Mouse (Mus musculus) kidney, adult 8-10 months (tissue): ENCODE measurements around the gene Phf21a.
A peak's percentile ranks its signal among the peaks of the same experiment; 100 is the strongest.

Experiments used
- DNase-seq, 2 experiments: peaks; one replicate each; pipeline ENCODE4 v3.0.0; 2022

Gene Phf21a

DNA sequence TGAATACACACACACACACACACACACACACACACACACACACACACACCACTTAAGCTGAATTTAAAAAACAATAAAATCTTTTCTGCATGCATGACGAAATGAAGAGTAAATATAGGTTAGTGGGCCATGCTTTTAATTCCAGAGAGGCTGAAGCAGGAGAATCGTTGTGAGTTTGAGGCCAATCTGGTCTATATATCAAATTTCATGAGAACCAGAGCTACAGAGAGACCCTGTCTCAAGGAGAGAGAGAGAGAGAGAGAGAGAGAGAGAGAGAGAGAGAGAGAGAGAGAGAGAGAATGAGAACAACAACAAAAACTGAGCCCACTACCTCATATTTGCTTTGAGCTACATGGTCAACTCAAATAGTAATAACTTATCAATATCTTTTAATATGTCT, at the start of gene Phf21a:
Phf21a (plus strand) TSS at position 301 of the 400 bp plus-strand sequence.
- DNase-seq: no peak

DNA sequence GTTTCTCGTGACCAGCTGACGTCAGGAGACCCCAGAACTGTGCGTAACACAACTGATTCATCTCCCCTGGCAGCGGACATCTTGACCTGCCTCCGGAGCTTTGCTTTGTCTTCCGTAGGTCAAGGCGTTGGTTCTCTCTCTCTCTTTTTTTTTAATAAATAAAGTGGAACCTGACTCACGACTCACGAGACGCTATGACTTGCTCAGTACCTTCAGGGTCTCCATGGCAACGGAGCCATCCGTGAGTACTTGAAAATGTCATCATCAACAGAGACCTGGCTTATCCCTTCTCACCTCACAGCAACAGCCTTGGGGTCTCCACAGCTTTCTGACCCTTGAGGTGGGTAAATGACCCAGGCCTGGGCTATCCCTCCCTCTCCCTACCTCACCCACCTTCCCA, 49.6 kb upstream of the Phf21a start:
- DNase-seq: no peak

DNA sequence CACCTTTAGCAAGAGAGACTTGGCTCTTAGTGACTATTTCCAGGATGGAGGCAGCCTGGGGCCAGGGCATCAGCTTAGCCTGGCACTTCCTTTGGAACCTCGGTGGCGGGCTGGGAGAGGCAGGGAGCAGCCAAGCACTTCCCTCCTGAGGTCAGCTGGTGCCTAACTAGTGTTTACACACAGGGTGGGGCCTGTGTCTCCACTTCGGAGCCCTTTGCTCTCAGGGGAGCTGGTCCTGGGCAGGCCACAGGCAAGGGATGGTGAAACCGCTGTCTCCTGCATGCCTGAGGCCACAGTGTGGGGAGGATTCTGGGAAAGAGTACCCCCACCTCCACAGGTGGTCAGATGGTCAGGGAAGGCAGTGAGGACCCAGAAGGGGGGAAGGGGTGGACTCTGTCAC, 45.3 kb upstream of the Phf21a start:
- DNase-seq: no peak

DNA sequence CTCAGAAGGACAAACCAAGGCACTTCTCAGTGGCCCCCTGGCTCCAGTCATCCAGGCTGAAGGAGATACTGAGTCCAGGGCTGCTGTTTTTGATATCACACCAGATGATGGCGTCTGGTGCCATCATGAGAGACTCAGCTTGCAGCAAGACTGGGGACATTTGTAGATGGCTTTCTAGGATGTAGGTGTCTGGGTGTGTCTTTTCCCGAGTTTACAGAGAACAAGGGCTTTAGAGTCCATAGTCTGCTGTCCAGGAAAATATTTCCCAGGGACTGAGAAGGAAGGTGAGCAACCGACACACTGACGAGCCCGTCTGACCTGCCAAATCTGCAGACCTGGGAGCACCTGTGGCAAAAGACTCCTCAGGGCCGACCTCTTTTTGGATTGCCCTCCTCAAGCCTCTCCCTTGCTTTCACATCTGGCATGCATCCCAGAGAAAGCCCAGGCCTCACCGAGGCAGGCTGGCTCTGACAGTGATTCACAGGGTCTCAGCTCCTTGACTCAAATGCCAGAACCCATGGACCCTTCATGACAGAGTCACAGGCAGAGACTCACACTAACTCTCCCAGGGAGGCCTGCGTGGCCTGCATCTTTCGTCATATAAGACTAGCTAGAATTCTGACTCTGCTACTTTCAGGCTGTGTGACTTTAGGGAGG, 44.8 kb upstream of the Phf21a start:
- DNase-seq: no peak

DNA sequence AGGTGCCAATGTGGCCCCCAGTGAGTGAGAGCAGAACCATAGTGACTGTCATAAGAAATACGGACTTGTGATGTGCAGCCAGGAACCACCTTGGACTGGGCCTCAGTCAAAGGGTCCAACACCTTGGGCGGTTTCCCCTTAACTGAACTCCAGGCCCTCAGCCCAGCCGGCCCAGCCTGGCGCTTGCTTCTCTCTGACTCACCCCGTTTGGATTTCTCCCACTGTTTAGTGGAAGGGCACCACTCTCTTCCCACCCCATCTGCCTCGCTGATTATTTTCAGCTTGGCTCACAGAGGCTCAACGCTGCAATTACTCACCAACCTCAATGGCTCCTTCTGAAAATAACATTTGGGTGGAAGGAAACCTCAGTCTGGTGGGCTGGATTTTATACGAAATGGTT, 40.7 kb upstream of the Phf21a start:
- DNase-seq: no peak

DNA sequence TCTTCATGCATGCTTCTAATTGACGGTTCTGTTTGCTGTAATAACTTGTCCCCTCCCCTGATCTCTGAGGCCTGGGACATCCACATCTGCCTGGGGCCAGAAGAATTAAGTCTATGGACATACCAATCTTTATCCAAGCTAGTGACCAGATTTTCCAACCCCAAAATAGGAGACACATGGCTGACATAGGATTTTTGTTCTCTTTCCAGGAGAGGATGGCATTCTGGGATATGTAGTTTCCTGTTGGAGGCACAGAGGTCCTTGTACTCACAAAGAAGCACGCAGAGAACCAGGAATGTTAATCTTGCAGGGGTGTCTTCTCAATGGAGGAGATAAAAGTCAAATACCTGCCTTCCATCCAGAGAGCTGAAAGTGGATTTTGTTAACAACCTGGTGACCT, 40.2 kb upstream of the Phf21a start:
- no peak for DNase-seq

DNA sequence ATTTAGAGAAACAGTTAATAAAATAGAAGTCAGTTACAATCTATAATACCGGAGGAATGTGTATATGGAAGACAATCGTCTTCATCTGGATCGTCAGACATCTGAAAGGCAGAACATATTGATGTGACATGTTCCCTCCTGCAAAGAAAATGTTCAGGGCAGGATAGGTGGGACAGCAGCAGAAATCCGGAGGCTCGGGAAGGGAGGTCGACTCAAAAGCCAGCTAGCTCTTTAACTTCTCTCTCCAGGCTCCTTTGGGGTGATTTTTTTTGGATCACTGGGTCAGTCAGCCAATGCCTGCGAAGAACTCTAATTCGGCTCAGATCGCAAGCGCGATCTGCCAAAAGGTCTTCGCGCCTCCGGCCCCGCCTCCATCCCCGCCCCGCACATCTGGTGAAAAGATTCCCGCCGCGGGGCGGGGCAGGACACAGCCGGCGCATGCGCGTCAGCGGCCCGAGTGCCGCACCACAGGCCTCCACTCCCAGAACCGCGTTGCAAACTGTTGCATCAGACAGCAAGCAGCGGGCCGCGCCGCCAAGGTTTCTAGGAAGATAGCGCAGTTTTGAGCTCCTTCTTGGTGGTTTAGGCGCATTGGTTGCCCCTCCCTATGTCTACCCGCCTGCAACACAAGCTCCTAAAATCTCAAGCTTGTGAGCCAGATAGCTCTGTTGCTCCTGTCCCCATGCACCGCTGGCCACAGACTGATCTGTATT, 37.7 kb upstream of the Phf21a start:
- DNase-seq: peak; percentile 85 to 88

DNA sequence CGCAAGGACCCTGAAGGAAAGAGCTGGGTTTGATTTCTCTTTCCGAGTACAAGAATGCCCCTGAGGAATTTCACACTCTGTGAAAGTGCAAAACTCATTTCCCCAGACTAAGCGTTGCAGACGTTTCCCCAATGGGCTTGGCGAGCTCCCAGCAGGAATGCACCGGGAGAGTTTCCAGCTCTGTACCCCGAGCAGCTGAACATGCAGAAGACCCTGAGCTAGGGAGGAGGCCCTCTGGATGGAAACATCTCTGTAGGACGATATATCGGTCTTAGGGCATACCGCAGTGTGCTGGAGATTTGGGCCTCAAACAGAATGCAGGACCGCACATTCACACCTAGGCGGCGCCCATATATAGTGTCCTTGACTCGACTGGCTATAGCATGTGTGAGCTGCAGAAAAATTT, 37.1 kb upstream of the Phf21a start:
- DNase-seq: peak; percentile 35 to 52

DNA sequence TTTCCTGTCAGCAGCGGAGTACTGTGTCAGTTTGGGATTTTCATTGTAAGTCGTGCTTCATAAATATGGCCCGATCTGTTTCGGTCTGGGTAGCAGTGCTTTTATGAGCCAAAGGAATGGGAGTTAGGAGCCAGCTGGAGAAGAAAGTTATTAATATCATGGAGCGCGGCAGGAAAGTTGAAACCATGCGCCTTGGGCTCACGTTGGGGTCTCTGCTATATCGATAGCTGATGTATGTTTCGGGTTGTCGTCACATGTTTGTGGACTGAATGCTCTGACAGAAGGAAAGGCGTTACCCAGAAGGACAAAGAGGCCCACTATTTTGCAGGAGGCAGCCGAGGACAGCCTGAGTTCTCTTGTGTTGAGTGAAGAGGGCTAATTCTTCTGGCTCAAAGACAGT, 36.2 kb upstream of the Phf21a start:
- no peak for DNase-seq

DNA sequence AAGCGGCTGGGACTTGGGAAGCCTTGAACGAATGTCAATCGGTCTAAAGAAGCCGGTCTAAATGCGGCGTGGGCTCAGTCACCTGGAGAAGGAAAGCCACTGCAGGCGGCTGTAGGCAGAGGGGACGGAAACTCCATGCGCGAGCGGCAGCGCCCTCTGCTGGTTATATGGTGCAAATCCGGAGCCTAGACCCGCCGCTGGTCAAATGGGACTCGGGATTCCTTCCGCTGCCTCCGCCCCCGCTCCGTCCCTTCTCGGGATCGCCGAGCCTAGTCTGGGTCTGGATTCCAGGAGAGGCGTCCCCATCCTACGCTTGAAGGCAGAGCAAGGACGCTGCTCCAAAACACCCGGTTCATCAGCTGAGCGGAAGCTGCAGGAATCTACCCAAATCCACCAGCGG, 34.4 kb upstream of the Phf21a start:
- peak; percentile 86 to 92 for DNase-seq

DNA sequence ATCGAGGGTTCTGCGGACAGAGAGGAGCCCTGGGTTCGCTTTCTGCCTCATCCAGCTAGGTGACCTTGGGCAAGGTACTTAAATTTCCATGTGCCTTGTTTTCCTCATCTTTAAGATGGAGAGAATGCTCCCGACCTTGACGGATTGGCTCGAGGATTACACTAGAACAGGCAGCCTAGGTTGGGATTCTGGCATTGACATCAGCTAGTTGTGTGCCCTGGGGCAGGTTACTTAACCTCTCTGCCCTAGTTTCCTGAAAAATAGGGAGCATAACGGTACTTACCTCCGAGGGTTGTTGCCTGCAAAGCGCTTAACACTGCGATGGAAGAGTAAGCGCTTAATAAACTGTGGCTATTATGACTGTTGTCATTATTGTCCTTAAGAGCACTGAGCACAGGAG, 34.0 kb upstream of the Phf21a start:
- peak in 1 of 2 experiments; percentile 11 for DNase-seq

DNA sequence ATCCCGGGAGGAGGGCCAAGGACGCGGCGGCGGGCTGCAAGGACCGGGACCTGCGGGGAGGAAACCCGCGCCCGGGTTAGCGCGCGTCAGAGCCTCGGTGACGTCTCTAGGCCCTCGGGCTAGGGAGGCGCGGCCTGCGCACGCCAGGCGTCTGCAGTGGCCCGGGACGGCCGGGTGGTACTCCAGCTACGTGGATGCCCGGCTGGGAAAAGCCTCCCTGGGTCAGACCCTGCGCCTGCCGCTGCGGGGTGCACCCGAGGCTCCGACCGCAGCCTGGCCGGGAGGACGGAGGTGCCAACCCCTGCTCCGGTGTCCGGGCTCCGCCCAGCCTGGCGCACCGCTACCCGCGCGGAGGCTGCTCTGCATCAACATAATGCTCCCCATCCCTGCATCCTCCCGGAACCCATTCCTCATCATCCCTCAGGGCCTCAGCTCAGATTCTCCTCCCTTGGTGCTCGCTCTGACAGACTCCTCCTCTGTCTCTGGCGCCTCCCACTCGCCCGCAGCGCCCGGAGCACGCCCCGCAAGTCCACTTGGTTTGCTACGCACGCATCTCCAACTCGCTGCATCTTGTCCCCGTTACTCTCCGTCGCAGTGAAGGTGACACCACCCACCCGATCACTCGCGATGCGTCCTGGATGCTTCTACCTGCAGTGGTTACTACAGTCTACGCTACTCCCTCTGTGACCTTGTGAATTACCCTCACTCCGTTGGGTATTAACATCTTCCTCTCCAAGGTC, 33.3 kb upstream of the Phf21a start:
- DNase-seq: peak; percentile 27 to 37

DNA sequence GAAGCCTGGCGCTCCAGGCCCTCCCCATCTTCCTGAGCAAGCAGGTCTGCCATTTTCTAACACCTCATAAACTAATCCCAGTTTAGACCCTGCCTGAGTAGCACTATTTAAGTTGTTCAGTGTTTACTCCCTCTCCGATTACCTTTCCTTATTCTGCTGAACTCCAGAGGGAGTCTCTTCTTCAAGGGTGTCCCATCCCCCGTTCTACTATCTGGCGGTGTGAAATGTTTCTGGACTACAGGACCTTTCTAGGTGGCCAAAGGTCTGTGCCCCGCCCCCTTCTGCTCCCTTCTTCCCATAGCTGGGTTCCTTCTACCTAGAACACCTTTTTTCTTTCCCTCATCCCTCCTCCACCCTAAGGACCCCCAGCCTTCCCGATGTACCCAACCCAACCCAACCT, 32.6 kb upstream of the Phf21a start:
- peak; percentile 35 to 70 for DNase-seq

DNA sequence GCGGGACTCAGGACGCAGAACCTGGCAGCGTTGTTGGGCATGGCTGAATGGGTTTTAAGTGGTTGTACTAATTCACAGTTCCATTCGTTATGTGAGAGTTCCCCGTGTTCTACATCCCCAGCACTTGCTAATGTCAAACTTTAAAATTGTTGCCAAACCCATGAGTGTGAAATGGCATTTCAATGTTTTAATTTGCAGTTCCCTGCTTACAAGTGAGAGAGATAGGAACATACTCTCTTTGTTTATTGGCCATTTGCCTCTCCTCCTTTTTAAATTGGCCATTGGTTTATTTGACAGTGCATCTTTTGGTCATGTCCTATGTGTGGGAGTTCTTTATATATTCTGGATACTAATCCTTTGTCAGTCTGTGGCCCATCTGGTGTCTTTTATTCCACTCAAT, 31.6 kb upstream of the Phf21a start:
- no peak for DNase-seq

DNA sequence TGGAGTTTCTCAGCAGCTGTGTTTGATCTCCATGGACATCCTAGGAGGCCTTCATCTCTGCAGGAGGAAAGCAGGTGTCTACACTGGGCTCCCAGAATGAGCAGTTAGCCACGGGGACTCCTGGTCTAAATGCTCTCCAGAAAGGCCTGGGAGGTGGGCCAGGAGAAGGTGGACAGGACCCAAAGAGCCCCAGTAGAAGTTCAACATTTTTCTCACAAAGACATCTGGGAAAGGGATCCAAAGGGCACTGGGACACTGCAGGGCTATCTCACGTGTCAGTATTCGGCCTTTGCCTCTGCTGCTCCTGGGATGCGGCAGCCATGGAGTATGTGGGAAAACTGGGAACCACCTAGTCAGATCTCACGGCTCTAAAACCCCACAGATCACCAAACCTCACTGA, 29.8 kb upstream of the Phf21a start:
- peak; percentile 40 to 63 for DNase-seq

DNA sequence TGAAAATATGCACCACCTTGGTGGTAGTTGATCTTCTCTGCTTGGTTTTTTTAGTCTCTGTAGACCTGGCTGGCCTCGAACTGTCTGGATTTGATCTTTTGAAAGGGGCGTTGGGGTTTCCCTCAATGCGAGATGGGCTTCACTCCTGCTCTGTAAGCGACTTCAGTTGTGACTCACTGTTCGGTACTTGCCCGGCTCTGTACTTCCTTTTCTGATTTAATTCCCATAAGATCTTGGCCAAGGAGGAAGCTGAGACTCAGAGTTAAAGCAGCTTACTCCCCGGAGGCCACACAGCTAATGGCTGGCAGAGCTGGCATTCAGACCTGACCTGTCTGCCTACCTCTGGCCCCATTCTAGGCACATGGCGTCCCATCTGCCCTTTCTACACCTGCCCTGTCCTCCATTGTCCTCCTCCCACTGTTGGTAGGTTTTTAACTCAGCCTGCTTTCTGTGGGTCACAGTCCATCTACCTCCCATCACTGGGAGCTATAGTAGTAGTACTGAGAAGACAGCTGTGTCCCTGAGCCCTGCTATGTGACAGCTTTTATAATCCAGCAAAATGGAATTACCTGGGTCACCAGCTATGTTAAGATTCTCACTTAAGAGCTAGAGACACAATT, 27.5 kb upstream of the Phf21a start:
- peak; percentile 14 to 18 for DNase-seq

DNA sequence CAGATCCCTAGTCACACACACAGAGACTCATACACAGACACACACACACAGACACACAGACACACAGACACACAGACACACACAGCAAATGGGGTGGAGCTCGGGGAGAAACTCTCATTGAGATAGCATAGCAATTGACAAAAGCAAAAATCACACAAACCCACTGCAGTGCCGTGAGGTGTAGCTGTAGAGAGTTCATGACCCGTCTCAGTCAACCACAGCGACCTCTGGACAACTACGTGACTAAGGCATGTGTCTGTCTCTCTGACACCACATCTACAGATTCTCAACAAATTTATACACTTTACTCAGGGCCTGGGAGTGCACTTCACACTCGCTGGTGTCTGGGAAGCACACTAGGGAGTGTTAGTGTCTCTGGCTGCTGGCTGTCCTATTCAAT, 27.0 kb upstream of the Phf21a start:
- DNase-seq: no peak

DNA sequence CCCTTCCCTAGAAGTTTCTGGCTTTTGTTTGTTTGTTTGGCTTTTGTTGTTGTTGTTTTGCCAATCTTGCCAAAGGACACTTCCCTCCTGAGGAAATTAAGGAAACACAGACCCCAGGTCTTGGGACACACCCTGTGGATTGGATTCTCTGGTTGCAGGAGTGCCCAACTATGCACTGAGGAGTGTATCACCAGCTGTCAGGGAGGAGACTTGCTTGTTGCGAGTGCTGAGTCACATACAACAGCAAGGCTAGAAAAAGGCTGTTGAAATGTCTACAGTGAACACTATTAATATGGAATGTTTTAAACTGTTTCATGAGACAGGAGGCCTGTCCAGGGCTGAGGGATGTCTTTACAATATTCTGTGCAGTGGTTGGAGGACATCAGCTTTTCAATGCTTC, 26.0 kb upstream of the Phf21a start:
- no peak for DNase-seq

DNA sequence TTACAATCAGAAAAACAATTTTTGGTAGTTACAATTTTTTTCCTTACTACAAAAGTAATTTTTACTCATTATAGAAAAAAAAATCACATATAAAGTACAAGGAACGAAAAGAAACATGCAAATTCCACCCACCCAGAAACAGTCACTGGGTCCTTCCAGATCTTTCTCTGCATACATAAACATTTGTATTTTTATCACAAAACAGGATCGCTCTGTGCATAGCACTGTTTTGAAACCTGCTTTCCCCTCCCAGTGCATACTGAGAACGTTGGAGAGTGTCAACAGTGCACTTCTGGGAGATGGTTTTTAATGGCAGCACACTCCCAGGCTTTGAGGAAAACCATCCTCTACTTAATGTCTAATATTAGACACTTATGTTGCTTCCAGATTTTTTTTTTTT, 25.3 kb upstream of the Phf21a start:
- no peak for DNase-seq

DNA sequence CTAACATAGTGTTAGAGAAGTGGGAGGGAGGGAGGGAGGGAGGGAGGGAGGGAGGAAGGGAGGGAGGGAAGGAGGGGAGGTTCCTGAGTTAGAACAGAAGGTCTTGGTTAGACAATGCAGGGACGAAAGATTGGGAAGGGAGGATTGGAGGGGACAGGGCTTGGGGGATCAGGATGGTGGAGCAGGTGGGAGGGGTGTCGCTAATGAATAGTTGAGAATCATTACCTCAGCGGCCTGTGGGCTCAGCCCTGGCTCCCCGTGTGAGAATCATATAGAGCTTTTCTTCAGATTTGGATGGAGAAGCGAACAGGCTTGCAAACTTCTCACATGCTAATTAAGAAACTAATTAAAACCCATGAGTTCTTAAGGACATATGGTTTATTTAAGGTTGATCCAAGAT, 23.3 kb upstream of the Phf21a start:
- DNase-seq: no peak

DNA sequence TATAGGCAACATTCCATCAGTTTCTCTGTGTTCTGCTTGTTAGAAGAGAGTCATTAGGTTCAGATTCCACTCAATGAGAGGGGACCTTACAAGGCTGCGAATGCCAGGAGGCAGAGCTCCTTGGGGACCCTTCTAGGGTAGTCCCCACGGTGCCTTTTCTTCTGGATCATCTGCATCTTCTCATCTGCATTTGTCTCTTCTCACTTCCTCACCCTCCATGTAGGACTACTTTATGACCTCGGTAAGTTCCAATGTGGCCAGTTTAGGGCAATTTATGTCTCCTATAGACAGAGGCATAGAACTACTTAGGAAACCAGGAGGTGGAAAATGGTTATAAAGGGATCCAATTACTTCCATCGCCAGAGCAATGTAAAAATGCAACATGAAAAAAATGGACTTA, 21.8 kb upstream of the Phf21a start:
- no peak for DNase-seq

DNA sequence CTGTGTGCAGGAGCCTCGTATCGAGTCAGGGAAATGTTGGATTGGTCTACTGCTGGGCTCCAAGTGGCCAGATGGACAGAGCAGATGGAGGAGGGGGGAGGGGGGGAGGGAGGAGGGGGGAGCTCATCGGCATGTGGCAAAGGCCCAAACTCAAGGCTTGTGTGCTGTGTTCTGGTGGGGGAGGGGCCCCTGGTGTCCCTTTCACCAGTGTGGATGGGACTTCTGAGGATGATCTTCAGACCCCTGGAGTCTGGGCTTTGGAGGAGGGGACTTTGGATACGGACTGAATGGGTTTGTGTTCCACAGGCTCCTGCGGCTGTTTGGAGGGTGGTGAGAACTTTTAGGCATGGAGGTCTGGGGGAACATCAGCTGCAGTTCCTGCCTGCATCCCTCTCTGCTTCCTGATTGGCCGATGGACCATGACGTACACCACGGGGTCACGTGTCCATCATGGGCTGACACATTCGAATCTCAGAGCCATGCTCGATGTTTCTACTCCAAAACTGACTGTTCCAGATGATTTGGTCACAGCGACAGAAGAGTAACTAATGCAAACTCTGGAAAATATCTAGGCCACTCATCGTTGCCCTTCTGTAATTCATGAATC, 16.7 kb upstream of the Phf21a start:
- DNase-seq: no peak

DNA sequence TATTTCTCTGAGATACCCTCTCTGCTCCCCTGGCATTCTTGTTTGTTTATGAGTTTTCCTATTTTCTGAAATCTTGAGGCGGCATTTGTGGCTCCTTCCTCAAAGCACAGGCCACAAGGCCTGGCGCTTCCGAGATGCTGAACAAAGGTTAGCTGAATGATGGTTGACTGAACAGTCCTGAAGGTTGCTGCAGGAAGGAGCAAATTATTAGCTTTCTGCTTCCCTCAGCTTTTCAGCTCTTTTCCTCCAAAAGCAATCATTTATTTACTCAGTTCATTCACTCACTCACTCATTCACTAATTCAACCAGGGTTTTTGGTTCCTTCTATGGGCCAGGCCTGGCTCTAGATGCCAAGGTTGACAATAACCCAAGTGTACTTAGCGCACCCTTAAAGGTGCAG, 10.7 kb upstream of the Phf21a start:
- peak; percentile 55 to 57 for DNase-seq
